Mouse (Mus musculus) intestine, postnatal 0 days (tissue): ENCODE data around the gene St3gal6. TPM values are rescaled to one million over a fixed set of nuclear protein-coding genes. Genes with fewer than 3 reads are reported as not detected.

Experiments used
- ATAC-seq: fragments of 200-750 bp; cut with Nextera tagmentation; 2 replicates; pipeline ENCODE4 v1.8.0; 2017; ENCODE audit warnings: mild to moderate bottlenecking, moderate TSS enrichment, moderate library complexity
- H3K27ac ChIP-seq: fragments of 300-500 bp; sonication (generic); 2 replicates; pipeline ENCODE4 v1.5.1; 2014; ENCODE audit warnings: mild to moderate bottlenecking, low read depth, low read length, moderate library complexity
- H3K27me3 ChIP-seq: fragments of 300-500 bp; sonication (generic); replicated peaks from 2 replicates; pipeline ENCODE4 v1.6.1; 2014; ENCODE audit warnings: low read length, mixed read lengths; ENCODE audit not compliant: control insufficient read depth, insufficient read depth
- H3K36me3 ChIP-seq: fragments of 300-500 bp; sonication (generic); 2 replicates; pipeline ENCODE4 v1.6.1; 2014; ENCODE audit warnings: mild to moderate bottlenecking, moderate library complexity; ENCODE audit not compliant: control insufficient read depth, insufficient read depth
- H3K4me1 ChIP-seq: fragments of 300-500 bp; sonication (generic); replicated peaks from 2 replicates; pipeline ENCODE4 v1.6.1; 2014; ENCODE audit warnings: antibody characterized with exemption, low read length, mixed read lengths; ENCODE audit not compliant: control insufficient read depth, insufficient read depth
- H3K4me2 ChIP-seq: fragments of 300-500 bp; sonication (generic); replicated peaks from 2 replicates; pipeline ENCODE4 v1.6.1; 2014; ENCODE audit warnings: low read depth, mild to moderate bottlenecking, moderate library complexity
- H3K4me3 ChIP-seq: fragments of 300-500 bp; sonication (generic); 2 replicates; pipeline ENCODE4 v1.5.1; 2014; ENCODE audit warnings: low read depth, low read length
- H3K9ac ChIP-seq: fragments of 300-500 bp; sonication (generic); 2 replicates; pipeline ENCODE4 v1.6.1; 2014; ENCODE audit warnings: mild to moderate bottlenecking, low read depth, low read length
- H3K9me3 ChIP-seq: fragments of 300-500 bp; sonication (generic); 2 replicates; pipeline ENCODE4 v1.6.1; 2016; ENCODE audit warnings: mixed run types; ENCODE audit not compliant: control insufficient read depth
- CTCF ChIP-seq: sonication (generic); IDR thresholded peaks from 2 replicates; pipeline ENCODE4 v1.5.1; 2016; ENCODE audit warnings: low read depth, mild to moderate bottlenecking, control low read depth, antibody characterized with exemption, moderate library complexity
- WGBS: fragments of 180-500 bp; shearing (Covaris S2); extraction: QIAGEN DNeasy Blood & Tissue Kit; methylation state at CpG from one replicate; pipeline ENCODE4 v1.1.7; 2014; 5-methylcytosine and 5-hydroxymethylcytosine counted together
- polyA plus RNA-seq: library from polyadenylated mRNA; unstranded; fragments of >200 nt; fragmentation: Nextera tagmentation; extraction: Ambion mirVana; gene quantifications from 2 replicates; pipeline ENCODE4 v1.2.1, GENCODE M21; 2015

St3gal6 gene
- polyA plus RNA-seq, 1 experiment from 2014 or later, result 32.5 TPM

DNA sequence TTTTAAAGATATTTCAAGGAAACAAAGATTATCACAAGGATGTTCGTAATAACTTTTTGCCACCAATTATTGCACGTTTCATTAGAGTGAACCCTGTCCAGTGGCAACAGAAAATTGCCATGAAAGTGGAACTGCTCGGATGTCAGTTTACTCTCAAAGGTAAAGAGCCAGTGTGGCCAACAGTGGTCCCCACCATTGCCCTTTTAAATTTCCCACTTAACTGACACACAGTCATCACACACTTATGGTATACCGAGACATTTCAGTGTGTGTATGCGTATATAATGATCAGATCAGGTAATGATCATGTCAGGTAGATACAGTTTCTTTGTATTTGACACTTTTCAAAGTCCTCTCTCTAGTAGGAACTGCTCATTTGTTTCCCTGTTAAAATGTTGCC is 68.9 kb downstream of the St3gal6 start:
- no peak for ATAC-seq
- Histone ChIP-seq H3K27ac (no peak overlapping the region), H3K27me3 (no peaks in the 10 kb centered on the region), H3K9me3 (no peaks in the 10 kb centered on the region), H3K9ac (no peak overlapping the region), H3K4me2 (no peak overlapping the region), H3K4me1 (no peaks in the 10 kb centered on the region), H3K36me3 (peaks cover 4% of the 10 kb centered on the region; the same call in 1 of the 2 replicates), H3K4me3 (no peak overlapping the region)
- WGBS, result 84% methylated on average over 5 of the region's 5 CpGs
- TF ChIP-seq CTCF, result no peak

DNA sequence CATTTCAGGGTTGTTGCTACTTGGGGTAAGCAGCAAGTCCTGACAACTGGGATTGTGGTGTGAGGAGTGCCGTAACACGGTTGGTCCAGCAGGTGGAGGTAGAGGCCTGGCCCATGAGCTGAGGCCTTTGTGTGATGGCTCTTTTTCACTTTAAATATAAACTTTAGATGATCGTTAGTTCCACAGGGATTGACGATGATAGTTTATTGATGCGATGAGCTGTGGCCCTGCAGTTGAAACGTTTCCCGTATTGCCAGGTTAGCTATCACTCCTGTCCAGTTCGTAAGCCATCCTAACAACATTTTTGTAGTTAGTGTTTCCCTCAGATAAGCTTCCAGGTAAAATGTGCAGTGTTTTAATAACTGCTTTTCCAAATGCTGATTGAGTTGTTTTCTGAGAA is 69.4 kb downstream of the St3gal6 start:
- Histone ChIP-seq H3K4me1 (no peaks in the 10 kb centered on the region), H3K36me3 (peaks cover 4% of the 10 kb centered on the region; the same call in 1 of the 2 replicates), H3K9ac (no peak overlapping the region), H3K4me2 (no peak overlapping the region), H3K4me3 (no peak overlapping the region), H3K9me3 (no peaks in the 10 kb centered on the region), H3K27me3 (no peaks in the 10 kb centered on the region), H3K27ac (no peak overlapping the region)
- ATAC-seq, result 0 out of 2 replicates have a peak, but pooled peaks have one; percentile 60
- TF ChIP-seq CTCF, result peak; percentile 97
- WGBS, result 54% methylated on average over 8 of the region's 8 CpGs

DNA sequence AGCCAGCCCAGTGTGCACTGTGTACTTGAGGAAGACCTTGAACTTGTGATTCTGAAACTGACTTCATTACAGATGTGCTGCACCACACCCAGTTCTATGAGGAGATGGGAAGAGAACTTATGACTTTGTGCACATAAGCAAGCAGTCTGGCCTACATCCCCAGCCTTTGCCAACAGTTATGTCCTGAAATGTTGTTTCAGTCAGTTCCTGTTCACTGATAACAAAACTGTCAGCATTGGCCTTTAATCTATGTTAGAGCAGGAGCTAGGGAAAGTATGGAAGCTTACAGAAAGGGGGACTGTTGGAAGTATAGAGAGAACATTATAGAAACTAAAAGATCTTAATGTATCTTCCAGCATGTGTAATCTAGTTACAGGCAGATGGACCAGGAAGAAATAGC is 70.2 kb downstream of the St3gal6 start:
- H3K4me1 ChIP-seq, result no peaks in the 10 kb centered on the region
- peaks cover 4% of the 10 kb centered on the region; the same call in 1 of the 2 replicates for H3K36me3 ChIP-seq
- H3K9ac ChIP-seq, result no peak overlapping the region
- no peaks in the 10 kb centered on the region for H3K27me3 ChIP-seq
- no peaks in the 10 kb centered on the region for H3K9me3 ChIP-seq
- ATAC-seq, result no peak
- H3K27ac ChIP-seq, result no peak overlapping the region
- no peak overlapping the region for H3K4me2 ChIP-seq
- no peak overlapping the region for H3K4me3 ChIP-seq
- TF ChIP-seq CTCF, result no peak

DNA sequence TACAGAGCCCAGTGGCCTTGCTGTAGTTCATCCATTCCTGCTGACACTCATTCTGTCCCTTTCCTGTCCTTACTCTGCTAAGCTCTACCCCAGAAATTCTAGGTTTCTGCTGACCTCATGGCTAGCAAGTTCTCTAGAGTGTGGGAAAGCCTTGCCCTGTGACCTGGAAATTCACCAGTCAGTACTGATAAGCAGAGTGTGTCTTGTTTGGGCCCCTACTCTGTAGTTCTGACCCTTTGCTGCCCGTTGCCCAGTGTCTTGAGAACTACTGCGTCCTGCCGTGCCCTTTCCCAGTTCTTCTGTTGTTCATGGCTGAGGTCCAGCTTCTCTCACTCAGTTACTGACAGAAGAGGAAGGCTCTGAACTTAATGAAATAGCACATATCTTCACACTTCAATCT is 70.9 kb downstream of the St3gal6 start:
- H3K4me1 ChIP-seq, result no peaks in the 10 kb centered on the region
- WGBS, result 83% methylated on average over 3 of the region's 3 CpGs
- no peaks in the 10 kb centered on the region for H3K27me3 ChIP-seq
- H3K9ac ChIP-seq, result no peak overlapping the region
- no peak for TF ChIP-seq CTCF
- no peak overlapping the region for H3K27ac ChIP-seq
- H3K9me3 ChIP-seq, result no peaks in the 10 kb centered on the region
- H3K4me3 ChIP-seq, result no peak overlapping the region
- no peak overlapping the region for H3K4me2 ChIP-seq
- no peak for ATAC-seq
- no peaks in the 10 kb centered on the region for H3K36me3 ChIP-seq

DNA sequence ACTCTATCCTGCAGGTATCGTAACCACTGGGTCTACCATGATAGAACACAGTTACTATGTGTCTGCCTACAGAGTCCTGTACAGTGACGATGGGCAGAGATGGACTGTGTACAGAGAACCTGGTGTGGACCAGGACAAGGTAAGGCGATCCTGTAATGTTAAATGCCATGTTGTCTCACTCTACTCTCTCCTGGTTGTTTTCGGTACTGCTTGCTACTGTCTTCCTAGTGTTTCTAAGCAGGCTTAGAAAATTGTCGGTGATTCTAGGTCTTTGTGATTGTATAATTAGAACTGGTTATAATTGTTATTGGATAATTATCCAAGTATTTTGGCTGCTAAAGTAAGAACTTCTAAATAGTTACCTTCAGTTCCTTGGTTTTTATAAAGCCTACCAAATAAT is 72.4 kb downstream of the St3gal6 start:
- WGBS, result 95% methylated on average over 5 of the region's 5 CpGs
- no peaks in the 10 kb centered on the region for H3K36me3 ChIP-seq
- H3K9ac ChIP-seq, result no peak overlapping the region
- H3K4me1 ChIP-seq, result no peaks in the 10 kb centered on the region
- no peaks in the 10 kb centered on the region for H3K9me3 ChIP-seq
- ATAC-seq, result no peak
- H3K4me3 ChIP-seq, result no peak overlapping the region
- H3K4me2 ChIP-seq, result no peak overlapping the region
- H3K27me3 ChIP-seq, result no peaks in the 10 kb centered on the region
- no peak for TF ChIP-seq CTCF
- H3K27ac ChIP-seq, result no peak overlapping the region

DNA sequence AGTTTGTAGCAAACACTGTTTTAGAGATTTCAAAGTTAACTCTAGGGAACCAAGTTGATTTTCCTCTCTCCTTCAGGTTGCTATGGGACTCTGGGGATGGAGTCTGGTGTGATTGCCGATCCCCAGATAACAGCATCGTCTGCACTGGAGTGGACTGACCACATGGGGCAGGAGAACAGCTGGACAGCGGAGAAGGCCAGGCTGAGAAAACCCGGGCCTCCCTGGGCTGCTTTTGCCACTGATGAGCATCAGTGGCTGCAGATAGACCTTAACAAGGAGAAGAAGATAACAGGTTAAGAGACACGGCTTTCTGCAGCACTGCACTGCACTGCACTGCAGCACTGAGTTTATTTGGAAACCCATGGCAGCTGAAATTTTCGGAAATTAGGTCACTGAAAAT is 73.4 kb downstream of the St3gal6 start:
- no peaks in the 10 kb centered on the region for H3K9me3 ChIP-seq
- no peak for TF ChIP-seq CTCF
- WGBS, result 70% methylated on average over 6 of the region's 6 CpGs
- no peak overlapping the region for H3K9ac ChIP-seq
- no peak overlapping the region for H3K27ac ChIP-seq
- no peaks in the 10 kb centered on the region for H3K36me3 ChIP-seq
- no peak overlapping the region for H3K4me2 ChIP-seq
- ATAC-seq, result no peak
- H3K27me3 ChIP-seq, result no peaks in the 10 kb centered on the region
- H3K4me1 ChIP-seq, result no peaks in the 10 kb centered on the region
- H3K4me3 ChIP-seq, result no peak overlapping the region

GRCm38 (mm10) chr16:58449073-58449472 is 75.0 kb downstream of the St3gal6 start:
- H3K36me3 ChIP-seq, result no peaks in the 10 kb centered on the region
- H3K9ac ChIP-seq, result no peak overlapping the region
- no peaks in the 10 kb centered on the region for H3K27me3 ChIP-seq
- no peaks in the 10 kb centered on the region for H3K4me1 ChIP-seq
- ATAC-seq, result no peak
- no peak overlapping the region for H3K4me2 ChIP-seq
- no peak overlapping the region for H3K4me3 ChIP-seq
- 92% methylated on average over 4 of the region's 4 CpGs for WGBS
- no peaks in the 10 kb centered on the region for H3K9me3 ChIP-seq
- no peak for TF ChIP-seq CTCF
- H3K27ac ChIP-seq, result no peak overlapping the region
